Mouse (Mus musculus) thymus, postnatal 14 days (tissue): ENCODE data around the gene Qtrt1.

ENCODE experiments used
- DNase-seq: peaks from one replicate; pipeline ENCODE4 v3.0.0; 2021

Qtrt1 gene

DNA sequence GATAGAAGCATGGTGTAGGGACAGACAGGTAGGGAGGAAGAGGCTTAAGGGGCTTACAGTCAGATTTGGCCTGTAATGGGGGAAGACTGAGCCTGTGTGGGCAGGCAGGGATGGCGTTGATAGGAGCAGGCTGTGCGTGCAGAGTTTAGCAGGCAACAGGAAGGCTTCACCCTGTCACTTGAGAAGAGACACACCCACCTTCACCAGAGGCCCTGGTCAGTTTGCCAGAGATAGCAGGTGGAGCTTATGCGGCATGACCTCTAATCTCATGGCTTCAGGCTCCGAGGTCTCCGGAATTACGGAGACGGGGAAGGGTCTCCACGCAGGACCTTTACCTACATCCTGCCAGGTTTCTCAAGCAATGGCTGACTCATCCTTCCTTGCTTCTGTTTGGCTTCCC lies 40.2 kb downstream of the Qtrt1 start:
- DNase-seq = no peak

DNA sequence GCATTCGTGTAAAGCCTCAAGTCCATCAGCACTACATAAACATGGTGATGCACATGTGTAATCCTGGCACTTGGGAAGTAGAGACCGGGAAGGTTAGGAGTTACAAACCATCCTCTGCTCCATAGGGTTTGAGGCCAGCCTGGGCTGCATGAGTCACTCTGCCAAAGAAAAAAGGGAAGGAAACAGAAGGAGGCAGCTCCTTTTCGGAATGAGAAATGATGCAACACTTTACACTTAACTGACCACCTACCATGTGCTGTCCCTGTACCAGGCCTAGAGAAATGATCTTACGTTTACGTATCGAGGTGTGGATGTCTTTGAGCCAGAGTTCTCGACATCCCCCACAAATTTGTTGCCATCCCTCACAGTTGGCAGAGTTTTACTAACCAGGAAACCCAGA lies 41.4 kb downstream of the Qtrt1 start:
- no peak for DNase-seq

DNA sequence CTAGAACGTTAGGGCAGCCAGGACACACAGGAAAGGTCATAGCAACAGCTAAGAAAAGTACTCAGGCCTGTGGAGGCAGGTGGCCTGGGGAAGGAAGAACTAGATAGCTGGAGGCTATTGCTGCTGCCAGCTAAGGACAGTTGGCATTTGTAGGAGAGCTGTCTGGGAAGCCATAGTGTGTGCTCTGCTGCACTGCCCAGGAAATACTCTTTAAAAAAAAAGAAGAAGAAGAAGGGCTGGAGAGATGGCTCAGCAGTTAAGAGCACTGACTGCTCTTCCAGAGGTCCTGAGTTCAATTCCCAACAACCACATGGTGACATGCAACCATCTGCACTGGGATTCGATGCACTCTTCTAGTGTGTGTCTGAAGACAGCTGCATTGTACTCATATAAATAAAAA lies 41.8 kb downstream of the Qtrt1 start:
- no peak for DNase-seq

DNA sequence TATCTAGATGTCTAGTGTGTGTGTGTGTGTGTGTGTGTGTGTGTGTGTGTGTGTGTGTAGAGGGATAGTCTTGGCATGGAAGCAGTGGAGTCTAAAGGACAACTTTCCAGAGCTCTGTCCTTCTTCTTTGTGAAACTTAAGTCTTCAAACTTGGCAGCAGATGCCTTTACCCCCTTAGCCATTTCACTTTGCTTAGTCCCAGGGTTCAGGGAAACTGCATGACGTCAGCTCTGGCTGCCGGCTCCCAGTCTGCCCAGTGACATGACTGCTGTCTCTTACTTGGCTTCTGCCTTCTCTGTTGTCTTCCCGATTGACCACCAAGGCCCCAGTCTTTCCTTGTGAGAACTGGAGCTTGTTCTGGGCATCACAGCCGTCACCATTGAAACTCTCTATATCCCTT lies 42.9 kb downstream of the Qtrt1 start:
- no peak for DNase-seq

DNA sequence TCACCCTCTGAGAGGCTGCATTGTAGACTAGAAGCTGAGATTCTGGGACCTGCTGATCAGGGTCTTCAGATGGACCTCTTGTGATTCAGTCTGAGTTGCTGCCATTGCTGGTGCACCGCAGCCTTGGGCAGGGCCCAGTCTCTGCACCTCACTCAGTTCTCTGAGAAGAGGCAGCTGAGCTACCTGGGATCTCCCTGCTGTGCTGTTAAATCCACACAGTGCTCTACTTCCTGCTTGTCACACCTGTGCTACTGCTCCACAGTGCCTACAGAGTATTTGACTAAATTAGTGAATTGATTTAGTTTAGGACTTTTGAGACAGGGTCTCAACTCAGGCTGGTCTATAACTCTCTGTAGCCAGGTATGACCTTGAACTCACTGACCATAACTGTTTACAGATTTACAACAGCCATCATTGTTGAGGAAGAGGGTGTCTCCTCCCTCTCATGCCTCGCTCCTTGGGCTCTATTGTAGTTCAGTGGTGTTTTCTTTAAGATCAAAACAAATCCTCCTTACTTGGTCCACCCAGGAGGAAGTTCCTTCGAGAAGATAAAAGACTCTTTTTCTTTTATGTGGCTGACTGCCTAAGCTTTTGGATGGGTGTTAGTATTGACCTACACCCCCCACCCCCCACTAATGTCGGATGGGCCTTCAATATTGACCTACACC lies 43.6 kb downstream of the Qtrt1 start:
- DNase-seq = no peak

DNA sequence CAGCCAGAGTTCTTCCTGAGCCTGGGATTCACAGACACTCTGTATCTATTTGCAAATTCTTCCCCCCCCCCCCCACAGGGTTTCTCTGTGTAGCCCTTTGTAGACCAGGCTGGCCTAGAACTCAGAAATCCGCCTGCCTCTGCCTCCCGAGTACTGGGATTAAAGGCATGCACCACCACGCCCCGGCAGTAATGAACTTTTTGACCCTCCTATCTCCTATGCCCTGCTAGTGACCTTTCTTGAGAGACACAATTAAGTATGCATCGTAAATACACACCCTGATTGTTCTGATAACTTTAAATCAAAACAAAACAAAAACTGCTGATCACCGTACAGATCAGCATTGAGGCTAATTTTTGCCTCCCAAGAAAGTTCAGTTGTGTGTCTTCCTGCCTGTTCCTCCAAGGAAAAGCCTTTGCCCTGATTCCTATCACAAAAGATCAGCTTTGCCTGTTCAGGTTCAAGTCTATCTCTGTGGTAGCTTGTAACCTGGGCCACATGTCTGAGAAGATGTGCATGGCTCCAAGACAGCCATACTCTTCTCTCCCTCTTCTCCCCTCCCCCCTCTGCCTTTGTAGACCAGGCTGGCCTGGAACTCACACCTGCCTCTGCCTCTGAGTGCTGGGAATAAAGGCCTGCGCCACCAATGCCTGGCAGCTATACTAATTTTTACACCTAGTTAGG lies 44.8 kb downstream of the Qtrt1 start:
- no peak for DNase-seq

DNA sequence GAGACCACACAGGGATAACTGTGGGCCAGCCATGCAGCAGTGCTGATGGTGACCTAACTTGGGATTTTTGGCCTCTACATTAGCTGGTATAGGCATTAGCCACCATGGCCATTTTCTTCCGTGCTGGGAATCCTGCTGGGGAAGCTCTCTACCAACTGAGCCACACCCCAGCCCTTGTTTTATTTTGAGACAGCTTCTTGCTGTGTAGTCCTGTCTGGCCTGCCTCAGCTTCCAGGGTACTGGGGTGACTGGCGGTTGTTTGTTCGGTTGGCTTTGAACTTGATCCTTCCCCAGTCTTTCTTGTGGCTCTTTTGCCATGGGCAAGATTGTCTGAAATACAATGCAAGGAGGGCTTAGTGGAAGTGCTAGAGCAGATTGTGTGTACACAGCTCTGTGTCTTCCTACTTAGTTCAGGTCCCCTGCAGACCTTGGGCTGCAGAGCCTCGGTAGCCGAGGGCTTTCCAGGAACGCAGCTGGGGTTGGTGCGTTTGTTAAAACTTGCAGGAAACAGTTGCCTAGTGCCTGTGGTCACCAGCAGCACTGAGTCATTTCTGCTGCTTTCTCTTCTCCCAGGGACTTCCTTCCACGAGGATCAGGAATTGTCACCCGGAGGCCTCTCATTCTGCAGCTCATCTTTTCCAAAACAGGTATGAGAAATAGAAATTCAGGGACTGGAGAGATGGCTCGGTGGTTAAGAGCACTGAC lies 45.4 kb downstream of the Qtrt1 start:
- DNase-seq = no peak

DNA sequence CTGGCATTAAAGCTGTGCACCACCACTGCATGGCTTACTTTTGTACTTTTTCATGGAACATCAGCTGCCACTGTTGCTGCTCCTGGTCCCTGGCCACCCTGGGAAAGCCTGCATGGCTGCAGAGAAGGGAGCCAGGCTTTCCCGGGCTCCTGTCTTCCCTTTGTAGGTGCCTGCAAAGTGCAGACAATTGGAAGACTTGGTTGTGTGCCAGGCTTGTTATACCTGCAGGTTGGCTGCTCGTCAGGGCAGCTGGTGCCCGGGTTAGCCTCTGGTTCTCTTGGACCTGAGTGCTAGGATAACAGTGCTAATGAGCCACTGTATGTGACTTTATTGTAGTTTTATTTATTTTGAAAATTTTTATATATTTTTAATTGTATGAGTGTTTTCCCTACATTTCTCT lies 47.2 kb downstream of the Qtrt1 start:
- DNase-seq = no peak

DNA sequence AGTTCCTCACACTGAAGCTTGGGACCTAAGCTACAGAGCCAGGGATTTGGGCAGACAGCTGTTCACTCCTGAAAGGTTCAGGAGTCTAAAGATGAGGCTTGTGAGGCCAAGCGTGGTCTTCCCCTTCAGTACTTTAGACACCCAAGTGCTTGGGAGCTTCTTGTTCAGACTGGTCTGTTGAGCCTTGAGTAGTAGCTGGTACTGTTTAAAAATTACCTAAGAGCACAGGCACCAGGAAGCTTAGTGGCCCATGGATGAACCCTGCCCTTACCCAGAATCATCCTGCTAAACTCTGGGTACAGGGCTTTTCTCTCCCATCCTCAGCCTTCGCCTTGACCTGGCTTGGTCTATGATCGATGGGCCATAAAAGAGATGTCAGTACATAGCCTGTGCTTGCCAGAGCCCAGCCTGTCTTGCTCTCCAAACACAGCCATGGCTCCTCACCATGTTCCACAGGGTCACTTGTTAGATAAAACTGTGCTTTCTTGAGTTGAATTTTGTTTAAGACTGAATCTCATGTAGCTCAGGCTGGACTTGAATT lies 48.8 kb downstream of the Qtrt1 start:
- no peak for DNase-seq

DNA sequence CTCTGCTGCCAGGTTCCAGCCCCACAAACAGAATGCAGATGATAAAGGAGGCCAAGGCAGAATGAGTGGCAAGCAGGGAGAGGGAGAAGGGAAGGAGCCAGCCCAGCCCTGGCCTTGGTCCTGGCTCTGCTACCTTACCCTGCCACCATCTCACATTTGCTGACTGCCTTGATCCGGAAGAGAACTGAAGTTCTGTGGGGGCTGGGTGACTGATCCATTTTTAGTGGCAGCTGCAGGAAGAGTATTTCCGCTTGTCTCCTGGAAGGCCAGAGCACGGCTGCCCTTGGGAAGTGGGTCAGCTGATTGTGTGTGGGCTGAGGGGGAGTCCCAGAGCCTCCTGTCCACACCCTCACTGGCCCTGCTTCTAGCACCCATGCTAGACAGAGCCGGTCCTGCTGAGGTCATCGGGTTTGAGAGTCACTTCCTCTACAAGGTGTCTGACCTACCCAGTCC lies 51.5 kb downstream of the Qtrt1 start:
- peak; percentile 28 for DNase-seq

DNA sequence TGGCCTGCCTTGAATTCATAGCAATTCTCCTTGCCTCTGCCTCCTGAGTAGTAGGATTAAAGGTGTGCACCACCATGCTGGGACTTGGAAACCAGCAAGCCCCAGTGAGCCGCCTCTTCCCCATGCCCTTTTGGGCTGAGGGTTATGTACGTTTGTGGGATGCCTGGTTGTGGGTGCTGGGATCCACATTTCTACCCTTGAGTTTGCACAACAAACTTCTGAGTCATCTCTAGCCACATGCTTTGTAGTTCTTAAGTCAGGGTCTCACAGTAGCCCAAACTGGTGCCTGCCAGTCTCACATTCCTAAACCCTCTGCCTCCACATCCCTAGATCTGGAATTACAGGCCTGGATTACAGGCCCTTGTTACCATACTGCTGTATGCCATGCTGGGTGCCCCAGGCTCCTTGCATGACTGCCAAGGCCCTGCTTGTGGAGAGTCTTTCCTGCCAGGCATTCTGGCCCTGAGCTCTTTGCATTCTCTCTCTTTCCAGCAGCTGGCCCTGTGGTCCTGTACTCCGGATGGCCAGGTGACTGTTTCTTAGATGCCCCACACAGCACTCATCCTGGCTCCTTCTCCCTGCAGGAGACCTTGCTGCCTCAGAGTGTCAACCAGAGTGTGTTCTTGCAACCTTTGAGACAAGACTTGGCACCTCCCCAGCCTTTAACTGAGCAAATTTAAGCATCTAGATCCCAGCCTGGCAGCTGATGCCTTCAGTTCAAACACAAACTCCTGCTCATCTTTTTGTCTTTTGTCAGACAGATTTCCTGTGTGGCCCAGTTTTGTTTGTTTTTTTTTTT lies 52.3 kb downstream of the Qtrt1 start:
- DNase-seq = no peak

DNA sequence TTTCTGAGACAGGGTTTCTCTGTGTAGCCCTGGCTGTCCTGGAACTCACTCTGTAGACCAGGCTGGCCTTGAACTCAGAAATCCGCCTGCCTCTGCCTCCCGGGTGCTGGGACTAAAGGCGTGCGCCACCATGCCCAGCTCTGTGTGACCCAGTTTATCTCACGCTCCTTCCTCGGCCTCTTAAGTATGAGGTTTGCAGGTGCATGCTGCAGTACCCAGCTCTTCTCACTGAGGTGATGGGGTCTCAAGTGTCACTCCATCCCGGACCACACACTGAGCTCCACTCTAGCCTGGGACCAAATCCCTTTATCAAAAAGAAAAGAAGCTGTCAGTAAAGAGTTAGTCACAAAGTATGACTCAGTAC lies 52.9 kb downstream of the Qtrt1 start:
- peak; percentile 51 for DNase-seq

DNA sequence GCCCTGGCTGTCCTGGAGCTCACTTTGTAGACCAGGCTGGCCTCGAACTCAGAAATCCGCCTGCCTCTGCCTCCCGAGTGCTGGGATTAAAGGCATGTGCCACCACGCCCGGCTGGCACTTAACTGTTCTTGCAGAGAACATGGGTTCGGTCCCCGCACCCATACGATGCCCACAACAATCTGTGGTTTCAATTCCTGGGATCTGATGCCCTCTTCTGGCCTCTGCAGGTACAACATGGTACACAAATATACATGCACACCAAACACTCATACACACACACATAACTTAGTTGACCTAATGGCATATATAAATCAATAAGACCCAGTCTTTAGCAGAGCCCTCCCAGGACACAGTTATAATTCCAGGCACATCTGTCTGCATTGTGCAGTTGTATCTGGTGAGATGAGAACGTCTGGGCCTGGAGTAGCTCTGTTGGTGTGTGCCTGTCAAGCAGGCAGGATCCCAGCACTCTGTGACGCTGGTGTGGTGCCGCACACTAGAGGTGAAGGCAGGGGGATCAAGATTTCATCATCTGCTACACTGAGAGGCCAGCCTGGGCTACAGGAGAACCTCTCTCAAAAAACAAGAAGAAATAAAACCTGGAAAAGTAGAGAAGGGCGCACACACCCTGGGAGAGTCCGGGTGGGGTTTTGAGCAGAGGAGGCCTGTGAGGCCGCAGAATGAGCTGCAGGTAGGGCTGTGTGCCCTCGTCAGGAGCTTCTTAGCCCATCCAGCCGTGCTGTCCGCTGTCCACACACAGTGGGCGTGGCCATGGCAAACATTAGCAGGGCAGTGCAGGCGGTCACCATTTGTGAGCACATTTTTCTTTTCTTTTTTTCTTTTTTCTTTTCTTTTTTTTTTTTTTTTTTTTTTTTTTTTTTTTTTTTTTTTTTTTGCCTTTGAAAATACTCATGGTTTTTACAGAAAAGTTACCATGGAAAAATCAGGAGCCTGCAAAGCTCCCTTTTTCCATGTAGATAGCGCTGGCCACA lies 57.7 kb downstream of the Qtrt1 start:
- peak; percentile 72 for DNase-seq
